ENCODE assay signal across 9 mouse cellular contexts in genomic region chr15:37031334-37032150, GRCm38 (mm10). TPM values are rescaled to one million over a fixed set of nuclear protein-coding genes. Genes with fewer than 3 reads are reported as not detected.
A peak's percentile ranks its signal among the peaks of the same experiment; 100 is the strongest.
DNase-seq lines count a peak whose midpoint lies in the region; ATAC-seq and TF ChIP-seq lines count a peak whose summit lies in the region.
"Had no signal": no experiment of that assay in that cellular context is flagged by ENCODE, and none has a peak within 500 bp of the region (broad histone marks: within the 10 kb centered on the region; RNA-seq: fewer than 3 reads in every experiment).

No protein-coding gene starts in this region.

- H3K4me1 ChIP-seq in embryonic facial prominence, embryonic 15.5 days, result peaks cover 8% of the 10 kb centered on the region; the same call in 1 of the 2 replicates
- peaks cover 13% of the 10 kb centered on the region for H3K4me1 ChIP-seq in neural tube, embryonic 15.5 days
- no peaks in the 10 kb centered on the region for H3K4me1 ChIP-seq in kidney, embryonic 14.5 days (ENCODE audit: control insufficient read depth, insufficient read depth, low read length)
- 0 out of 2 replicates have a peak, but pooled peaks cover 2% of the 10 kb centered on the region for H3K4me1 ChIP-seq in thymus, adult 2 months (replicated peaks; ENCODE audit: control insufficient read depth, insufficient read depth, low read length)

- TF ChIP-seq POLR2A in thymus, adult 2 months (IDR thresholded peaks at IDR 0.05; ENCODE audit: control insufficient read depth, extremely low read depth, insufficient read depth, low read length, poor library complexity), result no peak

- no peak for ATAC-seq in embryonic facial prominence, embryonic 15.5 days (ENCODE audit: insufficient number of reproducible peaks, low FRiP score, low TSS enrichment, low read depth)
- ATAC-seq in neural tube, embryonic 15.5 days (ENCODE audit: low FRiP score), result peak; percentile 72
- no peak for ATAC-seq in kidney, embryonic 14.5 days (ENCODE audit: low FRiP score, low TSS enrichment)

- 32% methylated on average over 6 of the region's 6 CpGs for WGBS in embryonic facial prominence, embryonic 15.5 days
- 39% methylated on average over 6 of the region's 6 CpGs for WGBS in neural tube, embryonic 15.5 days
- WGBS in kidney, embryonic 14.5 days, result 38% methylated on average over 6 of the region's 6 CpGs
- WGBS in thymus, adult 2 months, result 80% methylated on average over 6 of the region's 6 CpGs

- H3K27me3 ChIP-seq in embryonic facial prominence, embryonic 15.5 days, result no peaks in the 10 kb centered on the region
- H3K27me3 ChIP-seq in neural tube, embryonic 15.5 days (replicated peaks), result no peaks in the 10 kb centered on the region
- H3K27me3 ChIP-seq in kidney, embryonic 14.5 days (ENCODE audit: control insufficient read depth, insufficient read depth, low read length), result no peaks in the 10 kb centered on the region
- H3K27me3 ChIP-seq in thymus, adult 2 months (ENCODE audit: control insufficient read depth, insufficient read depth, low read length), result no peaks in the 10 kb centered on the region
- H3K27me3 ChIP-seq: embryonic facial prominence, embryonic 13.5 days had no signal

- no peaks in the 10 kb centered on the region for H3K36me3 ChIP-seq in embryonic facial prominence, embryonic 15.5 days
- H3K36me3 ChIP-seq in neural tube, embryonic 15.5 days, result no peaks in the 10 kb centered on the region
- no peaks in the 10 kb centered on the region for H3K36me3 ChIP-seq in kidney, embryonic 14.5 days (ENCODE audit: control insufficient read depth, insufficient read depth, low read length)
- H3K36me3 ChIP-seq in thymus, adult 2 months (ENCODE audit: control insufficient read depth, insufficient read depth, low read length), result no peaks in the 10 kb centered on the region
- H3K36me3 ChIP-seq: embryonic facial prominence, embryonic 13.5 days had no signal

- H3K27ac ChIP-seq in embryonic facial prominence, embryonic 15.5 days (replicated peaks), result 0 out of 2 replicates have a peak overlapping the region, but pooled peaks have one; percentile 11
- H3K27ac ChIP-seq in left cerebral cortex, adult 2 months, result peak overlapping the region; percentile 77
- peak overlapping the region; percentile 43 for H3K27ac ChIP-seq in neural tube, embryonic 15.5 days (replicated peaks)
- H3K27ac ChIP-seq in kidney, embryonic 14.5 days (ENCODE audit: low read depth, low read length), result no peak overlapping the region
- no peak overlapping the region for H3K27ac ChIP-seq in thymus, adult 2 months (ENCODE audit: control insufficient read depth, insufficient read depth, low read length)
- H3K27ac ChIP-seq: embryonic facial prominence, embryonic 13.5 days had no signal

- intact Hi-C loops in left cerebral cortex, adult 2 months (cut with DNase I), result no loop called here

- peak; percentile 83 for DNase-seq in layer of hippocampus, adult 11-12 months (ENCODE audit: low spot score)
- DNase-seq in layer of hippocampus, adult 9-10 months (ENCODE audit: low spot score), result no peak
- peak in 1 of 2 experiments; percentile 43 for DNase-seq in left cerebral cortex, adult 2 months (ENCODE audit: extremely low spot score in 1 of 2, low spot score in 2 of 2)
- DNase-seq in thymus, adult 2 months, result no peak
- DNase-seq in gastrocnemius, adult 18-20 months (ENCODE audit: low spot score), result no peak

- no peak for TF ChIP-seq CTCF in left cerebral cortex, adult 2 months (IDR thresholded peaks at IDR 0.05)
- TF ChIP-seq CTCF in thymus, adult 2 months (IDR thresholded peaks at IDR 0.05; ENCODE audit: borderline replicate concordance, control insufficient read depth, extremely low read depth, insufficient read depth, low read length, poor library complexity), result no peak

- H3K9me3 ChIP-seq in embryonic facial prominence, embryonic 15.5 days (replicated peaks), result no peaks in the 10 kb centered on the region
- no peaks in the 10 kb centered on the region for H3K9me3 ChIP-seq in neural tube, embryonic 15.5 days (replicated peaks)
- no peaks in the 10 kb centered on the region for H3K9me3 ChIP-seq in kidney, embryonic 14.5 days (ENCODE audit: control insufficient read depth, low read length)
- H3K9me3 ChIP-seq: embryonic facial prominence, embryonic 13.5 days had no signal

- no peak overlapping the region for H3K4me2 ChIP-seq in embryonic facial prominence, embryonic 15.5 days (replicated peaks)
- H3K4me2 ChIP-seq in neural tube, embryonic 15.5 days, result no peak overlapping the region
- no peak overlapping the region for H3K4me2 ChIP-seq in kidney, embryonic 14.5 days (replicated peaks; ENCODE audit: low read depth, low read length)
- H3K4me2 ChIP-seq: embryonic facial prominence, embryonic 13.5 days had no signal

- H3K9ac ChIP-seq in embryonic facial prominence, embryonic 15.5 days, result no peak overlapping the region
- no peak overlapping the region for H3K9ac ChIP-seq in neural tube, embryonic 15.5 days (replicated peaks)
- H3K9ac ChIP-seq in kidney, embryonic 14.5 days (ENCODE audit: low read depth, low read length), result no peak overlapping the region
- H3K9ac ChIP-seq: embryonic facial prominence, embryonic 13.5 days had no signal

- no peak overlapping the region for H3K4me3 ChIP-seq in embryonic facial prominence, embryonic 15.5 days (replicated peaks)
- H3K4me3 ChIP-seq in left cerebral cortex, adult 2 months, result no peak overlapping the region
- no peak overlapping the region for H3K4me3 ChIP-seq in neural tube, embryonic 15.5 days (replicated peaks)
- no peak overlapping the region for H3K4me3 ChIP-seq in kidney, embryonic 14.5 days (ENCODE audit: low read length)
- H3K4me3 ChIP-seq in thymus, adult 2 months (ENCODE audit: control insufficient read depth, insufficient read depth, low read length), result no peak overlapping the region
- H3K4me3 ChIP-seq: embryonic facial prominence, embryonic 13.5 days had no signal

RNA-seq across cellular contexts. Expression of gene Zfp706, which starts 24.0 kb away (rescaled TPM):
- 444 and 464 TPM in 2 replicates for polyA plus RNA-seq in embryonic facial prominence, embryonic 15.5 days (2015; fragmentation: Nextera tagmentation; extraction: Ambion mirVana)
- 100 to 1,000 TPM; 214 to 217 TPM for total RNA-seq in left cerebral cortex, adult 2 months (2021)
- 457 and 498 TPM in 2 replicates for polyA plus RNA-seq in neural tube, embryonic 15.5 days (2015; fragmentation: Nextera tagmentation; extraction: Ambion mirVana)
- 344 and 424 TPM in 2 replicates for polyA plus RNA-seq in kidney, embryonic 14.5 days (2014; fragmentation: Nextera tagmentation; extraction: Ambion mirVana)
- polyA plus RNA-seq in thymus, adult 2 months (2012; rRNA removed), result 33.7 and 35.5 TPM in 2 replicates
- total RNA-seq in gastrocnemius, adult 18-20 months (2021), result 100 to 1,000 TPM; 115 to 131 TPM

Comparison
In these comparisons a context has a peak if more than half of its experiments do, and no peak if none do; other contexts are left out.
1. H3K27ac ChIP-seq: peak in embryonic facial prominence, embryonic 15.5 days (single experiment), left cerebral cortex, adult 2 months (single experiment) and neural tube, embryonic 15.5 days (single experiment); none in kidney, embryonic 14.5 days (single experiment) and thymus, adult 2 months (single experiment).